Mouse (Mus musculus): ENCODE results near the gene Tmem126b.

- TF ChIP-seq EP300 (IDR thresholded peaks at IDR 0.05; ENCODE audit: low read depth) (no peak; the same call in 1 of the 2 replicates), CTCF (IDR thresholded peaks at IDR 0.05; ENCODE audit: low read depth) (no peak)
These were observed 31.6 kb downstream of the Tmem126b start for GRCm38 (mm10) chr7:90444206-90444605.
